Mouse (Mus musculus) lung, adult 2 months (tissue): ENCODE data around the gene Eif1ad.

Source experiments
- CTCF ChIP-seq: fragments of 200-500 bp; IDR thresholded peaks from 2 replicates; pipeline ENCODE4 v1.5.1; 2011; ENCODE audit warnings: mild to moderate bottlenecking, low read length, control low read depth; ENCODE audit not compliant: insufficient read depth
- POLR2A ChIP-seq: fragments of 200-500 bp; IDR thresholded peaks from 2 replicates; pipeline ENCODE4 v1.6.1; 2011; ENCODE audit warnings: low read depth, mild to moderate bottlenecking, control low read depth, low read length, borderline replicate concordance; ENCODE audit errors: extremely low read depth

- TF ChIP-seq CTCF (no peak), POLR2A (no peak)
Measured at GRCm38 (mm10) chr19:5419630-5420029, 53.1 kb downstream of the Eif1ad start.
